Mouse (Mus musculus) kidney, embryonic 16.5 days (tissue): ENCODE data around the gene Gm20708. TPM values are rescaled to one million over a fixed set of nuclear protein-coding genes. Genes with fewer than 3 reads are reported as not detected.

Source experiments
- ATAC-seq: fragments of 200-750 bp; cut with Nextera tagmentation; 2 replicates; pipeline ENCODE4 v1.8.0; 2017; ENCODE audit warnings: moderate TSS enrichment; ENCODE audit not compliant: low FRiP score, low TSS enrichment
- H3K27ac ChIP-seq: fragments of 300-500 bp; sonication (generic); 2 replicates; pipeline ENCODE4 v1.5.1; 2014; ENCODE audit warnings: low read length
- H3K27me3 ChIP-seq: fragments of 300-500 bp; sonication (generic); 2 replicates; pipeline ENCODE4 v1.6.1; 2014; ENCODE audit warnings: low read length, control low read depth, mixed read lengths; ENCODE audit not compliant: insufficient read depth
- H3K36me3 ChIP-seq: fragments of 300-500 bp; sonication (generic); 2 replicates; pipeline ENCODE4 v1.6.1; 2014; ENCODE audit warnings: low read length, control low read depth, mixed read lengths; ENCODE audit not compliant: insufficient read depth
- H3K4me1 ChIP-seq: fragments of 300-500 bp; sonication (generic); 2 replicates; pipeline ENCODE4 v1.6.1; 2014; ENCODE audit warnings: low read length, control low read depth, mixed read lengths; ENCODE audit not compliant: insufficient read depth
- H3K4me2 ChIP-seq: fragments of 300-500 bp; sonication (generic); replicated peaks from 2 replicates; pipeline ENCODE4 v1.6.1; 2014; ENCODE audit warnings: low read depth, low read length
- H3K4me3 ChIP-seq: fragments of 300-500 bp; sonication (generic); 2 replicates; pipeline ENCODE4 v1.5.1; 2014; ENCODE audit warnings: mild to moderate bottlenecking, low read length
- H3K9ac ChIP-seq: fragments of 300-500 bp; sonication (generic); replicated peaks from 2 replicates; pipeline ENCODE4 v1.6.1; 2014; ENCODE audit warnings: low read length
- H3K9me3 ChIP-seq: fragments of 300-500 bp; sonication (generic); 2 replicates; pipeline ENCODE4 v1.6.1; 2016; ENCODE audit warnings: low read length, control low read depth
- WGBS: fragments of 180-500 bp; shearing (Covaris S2); extraction: QIAGEN DNeasy Blood & Tissue Kit; methylation state at CpG from one replicate; pipeline ENCODE4 v1.1.7; 2014; 5-methylcytosine and 5-hydroxymethylcytosine counted together
- polyA plus RNA-seq: library from polyadenylated mRNA; unstranded; fragments of >200 nt; fragmentation: Nextera tagmentation; extraction: Ambion mirVana; gene quantifications from 2 replicates; pipeline ENCODE4 v1.2.1, GENCODE M21; 2015

The Gm20708 gene
- polyA plus RNA-seq, 1 experiment from 2014 or later = 0.26 TPM

GRCm38 (mm10) chr11:117821868-117822267, 12.4 kb downstream of the Gm20708 start:
- H3K36me3 ChIP-seq = peaks cover 42% of the 10 kb centered on the region
- 86% methylated on average over 9 of the region's 9 CpGs for WGBS
- ATAC-seq = no peak

GRCm38 (mm10) chr11:117822728-117823241, 13.3 kb downstream of the Gm20708 start:
- WGBS = 67% methylated on average over 7 of the region's 7 CpGs
- ATAC-seq = no peak

More at GRCm38 (mm10) chr11:117821868-117822267, 12.4 kb downstream of the Gm20708 start:
- H3K27ac ChIP-seq = no peak overlapping the region
- no peaks in the 10 kb centered on the region for H3K27me3 ChIP-seq
- no peaks in the 10 kb centered on the region for H3K9me3 ChIP-seq
- peaks cover 38% of the 10 kb centered on the region for H3K4me1 ChIP-seq
- no peak overlapping the region for H3K4me3 ChIP-seq
- H3K9ac ChIP-seq = no peak overlapping the region
- no peak overlapping the region for H3K4me2 ChIP-seq

GRCm38 (mm10) chr11:117823411-117823810, 13.9 kb downstream of the Gm20708 start:
- Histone ChIP-seq H3K4me1 (peaks cover 49% of the 10 kb centered on the region), H3K4me3 (no peak overlapping the region), H3K4me2 (no peak overlapping the region), H3K27me3 (no peaks in the 10 kb centered on the region), H3K27ac (peak overlapping the region; percentile 48; the same call in 1 of the 2 replicates), H3K9me3 (no peaks in the 10 kb centered on the region), H3K36me3 (peaks cover 29% of the 10 kb centered on the region), H3K9ac (0 out of 2 replicates have a peak overlapping the region, but pooled peaks have one; percentile 22)
- 88% methylated on average over 6 of the region's 6 CpGs for WGBS
- no peak for ATAC-seq

More at GRCm38 (mm10) chr11:117822728-117823241, 13.3 kb downstream of the Gm20708 start:
- Histone ChIP-seq H3K4me3 (no peak overlapping the region), H3K4me2 (0 out of 2 replicates have a peak overlapping the region, but pooled peaks have one; percentile 8), H3K27me3 (no peaks in the 10 kb centered on the region), H3K9ac (peak overlapping the region; percentile 22; the same call in 1 of the 2 replicates), H3K4me1 (peaks cover 42% of the 10 kb centered on the region), H3K9me3 (no peaks in the 10 kb centered on the region), H3K36me3 (peaks cover 35% of the 10 kb centered on the region), H3K27ac (no peak overlapping the region)

GRCm38 (mm10) chr11:117824060-117824969, 14.8 kb downstream of the Gm20708 start:
- peak overlapping the region; percentile 84 for H3K9ac ChIP-seq
- peak; percentile 86 for ATAC-seq
- no peaks in the 10 kb centered on the region for H3K27me3 ChIP-seq
- H3K36me3 ChIP-seq = peaks cover 23% of the 10 kb centered on the region
- WGBS = 15% methylated on average over 23 of the region's 23 CpGs
- no peaks in the 10 kb centered on the region for H3K9me3 ChIP-seq
- H3K4me1 ChIP-seq = peaks cover 58% of the 10 kb centered on the region
- peak overlapping the region; percentile 92 for H3K27ac ChIP-seq
- peak overlapping the region; percentile 70 for H3K4me3 ChIP-seq
- H3K4me2 ChIP-seq = peak overlapping the region; percentile 87

GRCm38 (mm10) chr11:117825333-117826101, 16.0 kb downstream of the Gm20708 start, which contains the start of the genes Afmid and Tk1:
Afmid (plus strand) TSS chr11:117825924.
Tk1 (minus strand) TSS chr11:117826092.
- Histone ChIP-seq H3K27ac (peak within 1 kb of the TSS; percentile 92), H3K9ac (peak within 1 kb of the TSS; percentile 84), H3K27me3 (no peaks in the 10 kb centered on the region), H3K4me1 (peaks cover 70% of the 10 kb centered on the region), H3K9me3 (no peaks in the 10 kb centered on the region), H3K36me3 (peaks cover 13% of the 10 kb centered on the region), H3K4me3 (peak within 1 kb of the TSS; percentile 70), H3K4me2 (peak within 1 kb of the TSS; percentile 87)
- 0% methylated on average over 33 of the region's 34 CpGs for WGBS
- ATAC-seq = peak; percentile 53

- Histone ChIP-seq H3K27ac (peak overlapping the region; percentile 92), H3K36me3 (peaks cover 8% of the 10 kb centered on the region; the same call in 1 of the 2 replicates), H3K27me3 (no peaks in the 10 kb centered on the region), H3K4me3 (peak overlapping the region; percentile 70), H3K4me1 (peaks cover 72% of the 10 kb centered on the region), H3K9ac (peak overlapping the region; percentile 84), H3K9me3 (no peaks in the 10 kb centered on the region), H3K4me2 (peak overlapping the region; percentile 87)
- no peak; the same call in 1 of the 2 replicates for ATAC-seq
- 8% methylated on average over 5 of the region's 5 CpGs for WGBS
These were observed 16.7 kb downstream of the Gm20708 start for GRCm38 (mm10) chr11:117826164-117826563.

- Histone ChIP-seq H3K4me2 (no peak overlapping the region; the same call in 1 of the 2 replicates), H3K4me3 (no peak overlapping the region), H3K27me3 (no peaks in the 10 kb centered on the region), H3K36me3 (peaks cover 5% of the 10 kb centered on the region; the same call in 1 of the 2 replicates), H3K27ac (no peak overlapping the region; the same call in 1 of the 2 replicates), H3K4me1 (peaks cover 72% of the 10 kb centered on the region), H3K9me3 (no peaks in the 10 kb centered on the region), H3K9ac (peak overlapping the region; percentile 84)
- no peak for ATAC-seq
- WGBS = 58% methylated on average over 8 of the region's 8 CpGs
These were observed 17.4 kb downstream of the Gm20708 start for GRCm38 (mm10) chr11:117826916-117827315.

GRCm38 (mm10) chr11:117827386-117827785, 17.9 kb downstream of the Gm20708 start:
- Histone ChIP-seq H3K36me3 (peaks cover 5% of the 10 kb centered on the region; the same call in 1 of the 2 replicates), H3K4me1 (peaks cover 77% of the 10 kb centered on the region), H3K4me3 (no peak overlapping the region), H3K4me2 (no peak overlapping the region), H3K27ac (no peak overlapping the region), H3K9me3 (no peaks in the 10 kb centered on the region), H3K27me3 (no peaks in the 10 kb centered on the region), H3K9ac (no peak overlapping the region)
- 63% methylated on average over 3 of the region's 3 CpGs for WGBS
- ATAC-seq = no peak
